ENCODE assay signal across 8 mouse cellular contexts in genomic region chr4:109241934-109242333, GRCm38 (mm10). TPM values are rescaled to one million over a fixed set of nuclear protein-coding genes. Genes with fewer than 3 reads are reported as not detected.
DNase-seq lines count a peak whose midpoint lies in the region; ATAC-seq and TF ChIP-seq lines count a peak whose summit lies in the region.
"Had no signal": no experiment of that assay in that cellular context is flagged by ENCODE, and none has a peak within 500 bp of the region (broad histone marks: within the 10 kb centered on the region; RNA-seq: fewer than 3 reads in every experiment).

No protein-coding gene starts in this region.

- no peak overlapping the region for H3K4me3 ChIP-seq in midbrain, postnatal 0 days (ENCODE audit: low read depth, low read length)
- H3K4me3 ChIP-seq in midbrain, embryonic 16.5 days (ENCODE audit: low read depth, low read length): no peak overlapping the region
- H3K4me3 ChIP-seq in heart, embryonic 14.5 days (ENCODE audit: control insufficient read depth in 1 of 2, insufficient read depth in 1 of 2, low read depth in 1 of 2, low read length in 2 of 2): no peak overlapping the region
- H3K4me3 ChIP-seq in stomach, embryonic 16.5 days (replicated peaks; ENCODE audit: low read length): no peak overlapping the region
- H3K4me3 ChIP-seq: liver, embryonic 15.5 days had no signal

- H3K27me3 ChIP-seq in midbrain, postnatal 0 days (ENCODE audit: insufficient read depth, low read length): no peaks in the 10 kb centered on the region
- no peaks in the 10 kb centered on the region for H3K27me3 ChIP-seq in midbrain, embryonic 16.5 days (ENCODE audit: control insufficient read depth, insufficient read depth, low read depth, low read length)
- H3K27me3 ChIP-seq in heart, embryonic 14.5 days (ENCODE audit: control insufficient read depth, insufficient read depth, low read length): no peaks in the 10 kb centered on the region
- no peaks in the 10 kb centered on the region for H3K27me3 ChIP-seq in stomach, embryonic 16.5 days (ENCODE audit: control insufficient read depth, insufficient read depth, low read length)
- H3K27me3 ChIP-seq: liver, embryonic 15.5 days had no signal

- H3K27ac ChIP-seq in midbrain, postnatal 0 days (ENCODE audit: low read depth, low read length): no peak overlapping the region
- H3K27ac ChIP-seq in midbrain, embryonic 16.5 days (ENCODE audit: low read length): no peak overlapping the region
- H3K27ac ChIP-seq in heart, embryonic 14.5 days (replicated peaks in 1 of 2; ENCODE audit: control insufficient read depth in 1 of 2, insufficient read depth in 1 of 2, low read depth in 2 of 2, low read length in 2 of 2): peak overlapping the region; percentile 3 to 24; a peak in 1 of 4 replicates
- peak overlapping the region; percentile 54; the same call in 1 of the 2 replicates for H3K27ac ChIP-seq in stomach, embryonic 16.5 days (ENCODE audit: low read length)
- H3K27ac ChIP-seq: liver, embryonic 15.5 days had no signal

- 69% methylated on average over 4 of the region's 4 CpGs for WGBS in midbrain, postnatal 0 days
- 67% methylated on average over 4 of the region's 4 CpGs for WGBS in midbrain, embryonic 16.5 days
- WGBS in heart, embryonic 14.5 days: 38% methylated on average over 4 of the region's 4 CpGs
- 41% methylated on average over 4 of the region's 4 CpGs for WGBS in stomach, embryonic 16.5 days

- no peaks in the 10 kb centered on the region for H3K4me1 ChIP-seq in midbrain, postnatal 0 days (ENCODE audit: insufficient read depth, low read length)
- H3K4me1 ChIP-seq in midbrain, embryonic 16.5 days (ENCODE audit: control insufficient read depth, insufficient read depth, low read length): 0 out of 2 replicates have a peak, but pooled peaks cover 1% of the 10 kb centered on the region
- H3K4me1 ChIP-seq in heart, embryonic 14.5 days (ENCODE audit: control insufficient read depth in 2 of 2, insufficient read depth in 2 of 2, low read length in 2 of 2): peaks cover 2% of the 10 kb centered on the region in 2 experiments; a peak in 1 of 4 replicates
- H3K4me1 ChIP-seq in stomach, embryonic 16.5 days (ENCODE audit: control insufficient read depth, insufficient read depth, low read length): peaks cover 10% of the 10 kb centered on the region
- H3K4me1 ChIP-seq: liver, embryonic 15.5 days had no signal

- peak; percentile 75 for DNase-seq in midbrain, postnatal 0 days (ENCODE audit: low spot score)
- peak; percentile 25 to 35 for DNase-seq in cerebellum, postnatal 36 days
- no peak for DNase-seq in spleen, postnatal 4 days (ENCODE audit: low spot score in 2 of 2)

- H3K9me3 ChIP-seq in midbrain, postnatal 0 days (ENCODE audit: low read length): no peaks in the 10 kb centered on the region
- no peaks in the 10 kb centered on the region for H3K9me3 ChIP-seq in midbrain, embryonic 16.5 days (replicated peaks; ENCODE audit: control insufficient read depth, low read length, poor library complexity, severe bottlenecking)
- H3K9me3 ChIP-seq in heart, embryonic 14.5 days (ENCODE audit: control insufficient read depth, low read length): no peaks in the 10 kb centered on the region
- no peaks in the 10 kb centered on the region for H3K9me3 ChIP-seq in stomach, embryonic 16.5 days (replicated peaks; ENCODE audit: control insufficient read depth, low read length)
- H3K9me3 ChIP-seq: liver, embryonic 15.5 days had no signal

- H3K9ac ChIP-seq in midbrain, postnatal 0 days (replicated peaks; ENCODE audit: low read length, poor library complexity, severe bottlenecking): no peak overlapping the region
- H3K9ac ChIP-seq in midbrain, embryonic 16.5 days (ENCODE audit: low read depth, low read length): no peak overlapping the region
- no peak overlapping the region for H3K9ac ChIP-seq in heart, embryonic 14.5 days (ENCODE audit: low read length)
- H3K9ac ChIP-seq in stomach, embryonic 16.5 days (ENCODE audit: low read length): no peak overlapping the region
- H3K9ac ChIP-seq: liver, embryonic 15.5 days had no signal

- ATAC-seq in midbrain, postnatal 0 days (ENCODE audit: low FRiP score): no peak
- ATAC-seq in midbrain, embryonic 16.5 days: no peak
- no peak for ATAC-seq in heart, embryonic 14.5 days (ENCODE audit: insufficient number of reproducible peaks, insufficient read depth, low FRiP score, low read depth)
- ATAC-seq in stomach, embryonic 16.5 days (ENCODE audit: insufficient read depth, low FRiP score): peak; percentile 74; the same call in 1 of the 2 replicates
- no peak for ATAC-seq in erythroid progenitor cell, adult 5-6 weeks (replicated peaks; ENCODE audit: low FRiP score, poor library complexity, severe bottlenecking)

- no peak for TF ChIP-seq CTCF in midbrain, postnatal 0 days (IDR thresholded peaks at IDR 0.05)

- no peaks in the 10 kb centered on the region for H3K36me3 ChIP-seq in midbrain, postnatal 0 days (ENCODE audit: insufficient read depth, low read length)
- no peaks in the 10 kb centered on the region for H3K36me3 ChIP-seq in midbrain, embryonic 16.5 days (ENCODE audit: control insufficient read depth, insufficient read depth, low read length)
- no peaks in the 10 kb centered on the region for H3K36me3 ChIP-seq in heart, embryonic 14.5 days (ENCODE audit: control insufficient read depth, insufficient read depth, low read length)
- no peaks in the 10 kb centered on the region for H3K36me3 ChIP-seq in stomach, embryonic 16.5 days (ENCODE audit: control insufficient read depth, insufficient read depth, low read length)
- H3K36me3 ChIP-seq: liver, embryonic 15.5 days had no signal

- no peak overlapping the region for H3K4me2 ChIP-seq in midbrain, postnatal 0 days (ENCODE audit: low read depth, low read length, poor library complexity, severe bottlenecking)
- no peak overlapping the region for H3K4me2 ChIP-seq in midbrain, embryonic 16.5 days (ENCODE audit: low read length)
- H3K4me2 ChIP-seq in heart, embryonic 14.5 days (ENCODE audit: low read length): no peak overlapping the region
- H3K4me2 ChIP-seq in stomach, embryonic 16.5 days (ENCODE audit: low read depth, low read length): no peak overlapping the region
- H3K4me2 ChIP-seq: liver, embryonic 15.5 days had no signal

RNA-seq across cellular contexts. Expression of gene Calr4, which starts 7.6 kb away (rescaled TPM):
- total RNA-seq in midbrain, postnatal 0 days (2014; rRNA removed): 0.57 and 0.77 TPM in 2 replicates
- polyA plus RNA-seq in midbrain, postnatal 0 days (2015; fragmentation: Nextera tagmentation; extraction: Ambion mirVana): 0.41 and 0.80 TPM in 2 replicates
- polyA plus RNA-seq in midbrain, embryonic 16.5 days (2015; fragmentation: Nextera tagmentation; extraction: Ambion mirVana): 0.44 and 0.62 TPM in 2 replicates
- polyA plus RNA-seq in heart, embryonic 14.5 days (2014; fragmentation: Nextera tagmentation; extraction: Ambion mirVana): 0.12 and 0.20 TPM in 2 replicates
- polyA plus RNA-seq in stomach, embryonic 16.5 days (2015; fragmentation: Nextera tagmentation; extraction: Ambion mirVana): 0.37 TPM in 2 replicates
- not detected in 2 replicates for total RNA-seq in erythroid progenitor cell, adult 5-6 weeks (2015; ENCODE audit: low replicate concordance)
- not detected in 2 replicates for total RNA-seq in erythroid progenitor cell, adult 5-6 weeks (2017; ENCODE audit: low replicate concordance)
- polyA plus RNA-seq: liver, embryonic 15.5 days had no signal

RNA-seq across cellular contexts. Expression of gene Eps15, which starts 38.1 kb away (rescaled TPM):
- total RNA-seq in midbrain, postnatal 0 days (2014; rRNA removed): 102 and 148 TPM in 2 replicates
- polyA plus RNA-seq in midbrain, postnatal 0 days (2015; fragmentation: Nextera tagmentation; extraction: Ambion mirVana): 57.6 and 58.7 TPM in 2 replicates
- polyA plus RNA-seq in midbrain, embryonic 16.5 days (2015; fragmentation: Nextera tagmentation; extraction: Ambion mirVana): 67.8 and 69.5 TPM in 2 replicates
- 29.2 and 33.0 TPM in 2 replicates for polyA plus RNA-seq in heart, embryonic 14.5 days (2014; fragmentation: Nextera tagmentation; extraction: Ambion mirVana)
- polyA plus RNA-seq in stomach, embryonic 16.5 days (2015; fragmentation: Nextera tagmentation; extraction: Ambion mirVana): 40.3 and 41.8 TPM in 2 replicates
- 121 and 126 TPM in 2 replicates for total RNA-seq in erythroid progenitor cell, adult 5-6 weeks (2015; ENCODE audit: low replicate concordance)
- total RNA-seq in erythroid progenitor cell, adult 5-6 weeks (2017; ENCODE audit: low replicate concordance): 137 and 170 TPM in 2 replicates

RNA-seq across cellular contexts. Expression of gene Osbpl9, which starts 39.9 kb away (rescaled TPM):
- total RNA-seq in midbrain, postnatal 0 days (2014; rRNA removed): 70.5 and 74.9 TPM in 2 replicates
- 56.9 and 57.8 TPM in 2 replicates for polyA plus RNA-seq in midbrain, postnatal 0 days (2015; fragmentation: Nextera tagmentation; extraction: Ambion mirVana)
- 73.2 and 77.3 TPM in 2 replicates for polyA plus RNA-seq in midbrain, embryonic 16.5 days (2015; fragmentation: Nextera tagmentation; extraction: Ambion mirVana)
- polyA plus RNA-seq in heart, embryonic 14.5 days (2014; fragmentation: Nextera tagmentation; extraction: Ambion mirVana): 48.2 and 52.0 TPM in 2 replicates
- 63.0 and 65.8 TPM in 2 replicates for polyA plus RNA-seq in stomach, embryonic 16.5 days (2015; fragmentation: Nextera tagmentation; extraction: Ambion mirVana)
- 71.0 and 90.1 TPM in 2 replicates for total RNA-seq in erythroid progenitor cell, adult 5-6 weeks (2015; ENCODE audit: low replicate concordance)
- 29.3 and 32.2 TPM in 2 replicates for total RNA-seq in erythroid progenitor cell, adult 5-6 weeks (2017; ENCODE audit: low replicate concordance)

Comparison
In these comparisons a context has a peak if more than half of its experiments do, and no peak if none do; other contexts are left out.
1. DNase-seq: peak in midbrain, postnatal 0 days (single experiment) and cerebellum, postnatal 36 days (2 of 2); none in spleen, postnatal 4 days (0 of 2).
2. H3K27ac ChIP-seq: peak in heart, embryonic 14.5 days (2 of 2) and stomach, embryonic 16.5 days (single experiment); none in midbrain, postnatal 0 days (single experiment) and midbrain, embryonic 16.5 days (single experiment).